Mouse (Mus musculus) Patski (cell line): ENCODE results near the gene Mdga2. TPM values are rescaled to one million over a fixed set of nuclear protein-coding genes. Genes with fewer than 3 reads are reported as not detected.

Experiments
- ATAC-seq: fragments of 100-300 bp; one replicate; pipeline ENCODE4 v1.8.0; 2021
- CTCF ChIA-PET: fragments of 350-600 bp; sonication (Branson Sonifier 250); formaldehyde crosslinking; loops from one replicate; lab custom pipeline; 2022; ENCODE audit warnings: inconsistent platforms; lab: Charles Lee
- POLR2A ChIA-PET: fragments of 350-600 bp; sonication (Branson Sonifier 250); formaldehyde crosslinking; loops from one replicate; lab custom pipeline; 2022; ENCODE audit warnings: antibody characterized with exemption, inconsistent platforms; lab: Charles Lee
- DNase-seq: peaks from one replicate; pipeline ENCODE4 v3.0.0-alpha.2; 2011; ENCODE audit warnings: low read depth, low spot score
- H3K27me3 ChIP-seq: fragments of 371-371 bp; one replicate; pipeline ENCODE4 v1.5.1; 2021
- CTCF ChIP-seq: fragments of 100-300 bp; IDR thresholded peaks from one replicate; pipeline ENCODE4 v1.5.1; 2021
- in situ Hi-C: fragments of 300-500 bp; cut with MboI; formaldehyde crosslinking; loops from 3 replicates; pipeline ENCODE4 v1.11.1; 2018; ENCODE audit warnings: low pct_unique_long_range_greater_than_20kb, mixed read lengths
- polyA plus RNA-seq: library from polyadenylated mRNA; unstranded; gene quantifications from one replicate; pipeline ENCODE4 v1.2.3, GENCODE M21; 2021

The Mdga2 gene
- polyA plus RNA-seq, result not detected

GRCm38 (mm10) chr12:67222221-67223025, at the start of gene Mdga2:
Mdga2 (minus strand) TSS chr12:67222549.
- ATAC-seq, result peak; percentile 21
- peaks cover 29% of the 10 kb centered on the region for H3K27me3 ChIP-seq
- POLR2A ChIA-PET, result no interaction called here
- in situ Hi-C loops, result no loop called here
- TF ChIP-seq CTCF, result no peak
- CTCF ChIA-PET, result no interaction called here
- DNase-seq, result no peak

- in situ Hi-C loops, result no loop called here
- H3K27me3 ChIP-seq, result no peaks in the 10 kb centered on the region
- TF ChIP-seq CTCF, result no peak
- DNase-seq (no peak), ATAC-seq (no peak)
- ChIA-PET CTCF (no interaction called here), POLR2A (no interaction called here)
Measured at GRCm38 (mm10) chr12:67267409-67267808, 45.1 kb upstream of the Mdga2 start.

- CTCF ChIA-PET, result no interaction called here
- in situ Hi-C loops, result no loop called here
- POLR2A ChIA-PET, result no interaction called here
- no peak for TF ChIP-seq CTCF
- no peak for ATAC-seq
- peaks cover 29% of the 10 kb centered on the region for H3K27me3 ChIP-seq
- no peak for DNase-seq
Measured at GRCm38 (mm10) chr12:67223530-67223929, 1.2 kb upstream of the Mdga2 start.

- no peak for TF ChIP-seq CTCF
- POLR2A ChIA-PET, result no interaction called here
Measured at GRCm38 (mm10) chr12:67221329-67222220, 774 bp downstream of the Mdga2 start.

GRCm38 (mm10) chr12:67220641-67221231, 1.6 kb downstream of the Mdga2 start:
- CTCF ChIA-PET, result no interaction called here
- in situ Hi-C loops, result no loop called here
- no peak for TF ChIP-seq CTCF
- ATAC-seq, result no peak
- DNase-seq, result no peak
- peaks cover 29% of the 10 kb centered on the region for H3K27me3 ChIP-seq
- POLR2A ChIA-PET, result no interaction called here

More at GRCm38 (mm10) chr12:67221329-67222220, 774 bp downstream of the Mdga2 start:
- CTCF ChIA-PET, result no interaction called here
- in situ Hi-C loops, result no loop called here
- ATAC-seq (peak; percentile 17), DNase-seq (no peak)
- H3K27me3 ChIP-seq, result peaks cover 29% of the 10 kb centered on the region

GRCm38 (mm10) chr12:67220041-67220440, 2.3 kb downstream of the Mdga2 start:
- in situ Hi-C loops, result no loop called here
- ChIA-PET POLR2A (no interaction called here), CTCF (no interaction called here)
- H3K27me3 ChIP-seq, result peaks cover 30% of the 10 kb centered on the region
- no peak for ATAC-seq
- TF ChIP-seq CTCF, result no peak
- no peak for DNase-seq

- in situ Hi-C loops, result no loop called here
- H3K27me3 ChIP-seq, result peaks cover 31% of the 10 kb centered on the region
Measured at GRCm38 (mm10) chr12:67219564-67219963, 2.8 kb downstream of the Mdga2 start.

GRCm38 (mm10) chr12:67212801-67213200, 9.5 kb downstream of the Mdga2 start:
- in situ Hi-C loops, result no loop called here

More at GRCm38 (mm10) chr12:67219564-67219963, 2.8 kb downstream of the Mdga2 start:
- POLR2A ChIA-PET, result no interaction called here
- CTCF ChIA-PET, result no interaction called here
- TF ChIP-seq CTCF, result no peak
- ATAC-seq (no peak), DNase-seq (no peak)

GRCm38 (mm10) chr12:67178155-67178554, 44.2 kb downstream of the Mdga2 start:
- ATAC-seq, result no peak
- CTCF ChIA-PET, result no interaction called here
- POLR2A ChIA-PET, result no interaction called here
- no peak for TF ChIP-seq CTCF
- in situ Hi-C loops, result no loop called here
- no peaks in the 10 kb centered on the region for H3K27me3 ChIP-seq
- DNase-seq, result no peak

More at GRCm38 (mm10) chr12:67212801-67213200, 9.5 kb downstream of the Mdga2 start:
- no peak for TF ChIP-seq CTCF
- CTCF ChIA-PET, result no interaction called here
- ATAC-seq (no peak), DNase-seq (no peak)
- POLR2A ChIA-PET, result no interaction called here
- peaks cover 4% of the 10 kb centered on the region for H3K27me3 ChIP-seq

GRCm38 (mm10) chr12:67156569-67157237, 65.6 kb downstream of the Mdga2 start:
- ATAC-seq (no peak), DNase-seq (no peak)
- in situ Hi-C loops, result no loop called here
- no peak for TF ChIP-seq CTCF
- ChIA-PET CTCF (no interaction called here), POLR2A (no interaction called here)
- H3K27me3 ChIP-seq, result no peaks in the 10 kb centered on the region
